Mouse (Mus musculus): ENCODE data around the gene Fam25c.
"Not testable (repeated sequence)": the region's sequence is repeated elsewhere in the genome, so short reads cannot be mapped to it uniquely, and the experiment has no call there.

Gene Fam25c

GRCm38 (mm10) chr14:34327618-34328017 lies 27.6 kb downstream of the Fam25c start:
- no peak for DNase-seq (ENCODE audit: low spot score)

DNA sequence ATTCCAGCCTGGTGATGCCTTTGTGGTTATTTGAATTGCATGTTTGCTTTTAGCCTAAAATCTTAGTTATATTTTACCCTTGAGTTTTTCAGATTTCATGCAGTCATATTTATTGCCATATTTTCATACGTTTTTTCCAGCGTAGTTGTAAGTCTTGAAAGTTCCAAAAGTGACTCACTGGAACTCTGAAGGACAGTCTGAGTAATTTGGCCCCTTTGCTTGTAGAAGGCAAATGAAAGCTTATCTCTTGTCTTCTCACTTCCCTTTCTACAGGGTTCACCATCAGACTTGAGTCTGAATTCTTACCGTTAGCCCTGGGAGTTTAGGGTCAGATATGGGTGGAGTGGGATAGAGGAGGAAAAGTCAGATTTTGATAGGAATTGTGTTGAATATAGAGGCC lies 28.6 kb downstream of the Fam25c start:
- no peak for DNase-seq (ENCODE audit: low spot score)

- DNase-seq (ENCODE audit: low spot score) = no peak
Observed at GRCm38 (mm10) chr14:34323576-34324085, 31.6 kb downstream of the Fam25c start.

DNA sequence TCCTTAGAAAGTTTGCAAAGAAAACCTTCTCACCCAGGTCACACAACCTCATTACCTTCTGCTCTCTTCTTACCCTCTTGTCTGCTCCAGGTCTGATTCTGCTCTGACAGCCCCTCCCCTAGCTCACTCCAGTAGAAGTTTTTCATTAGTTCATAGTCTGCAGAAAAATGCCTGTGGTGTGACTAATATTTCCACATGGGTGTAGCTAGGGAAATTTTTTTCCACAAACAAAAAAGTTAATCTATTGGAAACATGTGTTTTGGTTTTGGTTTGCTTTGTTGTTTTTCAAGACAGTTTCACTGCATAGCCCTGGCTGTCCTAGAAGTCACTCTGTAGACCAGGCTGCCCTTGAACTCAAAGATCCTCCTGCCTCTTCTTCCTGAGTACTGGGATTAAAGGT lies 37.1 kb downstream of the Fam25c start:
- DNase-seq (ENCODE audit: low spot score) = no peak

DNA sequence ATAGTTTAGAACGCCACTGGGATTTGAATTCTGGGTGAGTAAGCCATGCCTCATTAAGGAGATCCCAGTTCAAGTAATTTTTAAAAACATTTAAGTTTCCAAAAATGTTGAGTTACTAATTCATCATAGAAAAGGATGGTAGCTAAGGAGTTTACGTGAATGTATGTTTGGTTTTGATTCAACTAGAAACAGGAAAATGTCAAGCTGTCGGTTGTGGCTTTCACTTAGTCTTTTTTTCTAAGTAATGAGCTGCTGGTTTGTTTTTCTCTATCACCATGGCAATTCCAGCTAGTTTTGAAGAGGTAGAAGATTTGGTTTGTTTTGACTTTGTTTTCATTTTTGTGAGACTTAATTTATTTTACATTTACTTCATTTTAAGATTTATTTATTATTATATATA lies 37.8 kb downstream of the Fam25c start:
- DNase-seq (ENCODE audit: low spot score) = no peak

DNA sequence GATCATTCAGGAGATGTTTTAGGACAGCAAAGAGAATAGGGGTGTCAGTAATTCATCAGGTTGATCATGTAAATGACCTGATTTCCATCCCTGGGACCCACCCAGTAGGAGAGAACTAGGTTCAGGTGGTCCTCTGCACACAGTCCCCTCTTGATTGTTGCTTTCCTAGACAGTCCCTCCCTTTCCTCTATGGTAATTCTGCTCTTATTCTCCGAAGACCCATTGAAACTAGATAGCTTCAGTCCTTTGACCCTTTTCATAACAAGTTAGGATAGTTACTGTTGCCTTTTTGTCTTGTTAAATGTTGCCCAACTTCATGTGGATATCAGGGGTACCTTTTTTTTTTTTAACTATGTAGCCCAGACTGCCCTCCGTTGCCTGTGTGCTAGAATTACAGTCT lies 38.9 kb downstream of the Fam25c start:
- no peak for DNase-seq (ENCODE audit: low spot score)

DNA sequence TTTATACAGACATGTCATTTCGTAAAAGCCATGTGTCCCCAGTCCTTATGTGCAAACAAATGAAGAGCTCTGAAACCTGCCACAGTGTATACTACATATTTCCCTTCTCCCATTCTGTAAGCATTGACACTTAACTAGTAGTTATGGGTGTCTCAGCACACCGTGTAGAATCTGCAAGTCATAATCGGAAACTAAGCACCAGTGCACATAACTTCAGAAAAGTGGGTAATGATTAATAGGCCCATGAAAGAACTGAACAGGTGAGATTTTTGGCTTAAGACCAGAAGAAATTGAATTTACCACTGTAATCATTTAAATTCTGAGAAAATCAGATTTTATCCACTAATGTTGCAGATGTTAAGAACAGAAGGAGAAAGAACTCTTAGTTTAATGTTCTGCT lies 40.4 kb downstream of the Fam25c start:
- DNase-seq (ENCODE audit: low spot score) = no peak

DNA sequence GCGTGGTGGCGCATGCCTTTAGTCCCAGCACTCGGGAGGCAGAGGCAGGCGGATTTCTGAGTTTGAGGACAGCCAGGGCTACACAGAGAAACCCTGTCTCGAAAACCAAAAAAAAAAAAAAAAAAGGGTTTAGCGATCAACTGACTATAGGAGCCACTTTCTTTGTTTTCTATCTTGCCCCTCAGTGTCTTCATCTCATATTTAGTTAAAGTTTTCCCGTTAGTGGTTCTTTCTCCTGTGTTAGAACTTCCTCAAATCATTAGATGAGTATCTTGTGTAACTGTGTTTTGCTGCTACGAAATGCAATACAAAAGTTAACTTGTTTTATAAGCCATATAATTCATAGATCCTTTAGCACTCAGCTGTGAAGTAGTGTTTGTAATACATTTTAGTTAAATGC lies 40.9 kb downstream of the Fam25c start:
- not testable (repeated sequence) for DNase-seq (ENCODE audit: low spot score)

DNA sequence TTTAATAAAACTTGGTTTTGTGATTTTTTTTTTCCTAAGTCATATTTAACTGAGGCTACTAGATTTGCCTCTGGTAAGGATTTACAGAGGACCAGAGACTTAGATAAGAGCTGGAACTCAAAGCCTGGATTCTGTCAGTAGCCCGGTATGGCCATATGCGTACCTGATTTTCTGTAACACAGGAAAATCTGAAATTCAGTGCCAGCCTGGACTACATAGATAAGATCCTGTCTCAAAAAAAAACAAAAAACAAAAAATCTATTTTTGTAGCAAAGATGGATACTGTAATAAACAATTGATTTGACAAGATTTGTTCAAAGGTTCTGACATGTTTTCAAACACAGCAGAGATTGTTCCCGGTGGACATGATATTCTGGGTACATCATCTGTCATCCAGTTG lies 41.6 kb downstream of the Fam25c start:
- no peak for DNase-seq (ENCODE audit: low spot score)

DNA sequence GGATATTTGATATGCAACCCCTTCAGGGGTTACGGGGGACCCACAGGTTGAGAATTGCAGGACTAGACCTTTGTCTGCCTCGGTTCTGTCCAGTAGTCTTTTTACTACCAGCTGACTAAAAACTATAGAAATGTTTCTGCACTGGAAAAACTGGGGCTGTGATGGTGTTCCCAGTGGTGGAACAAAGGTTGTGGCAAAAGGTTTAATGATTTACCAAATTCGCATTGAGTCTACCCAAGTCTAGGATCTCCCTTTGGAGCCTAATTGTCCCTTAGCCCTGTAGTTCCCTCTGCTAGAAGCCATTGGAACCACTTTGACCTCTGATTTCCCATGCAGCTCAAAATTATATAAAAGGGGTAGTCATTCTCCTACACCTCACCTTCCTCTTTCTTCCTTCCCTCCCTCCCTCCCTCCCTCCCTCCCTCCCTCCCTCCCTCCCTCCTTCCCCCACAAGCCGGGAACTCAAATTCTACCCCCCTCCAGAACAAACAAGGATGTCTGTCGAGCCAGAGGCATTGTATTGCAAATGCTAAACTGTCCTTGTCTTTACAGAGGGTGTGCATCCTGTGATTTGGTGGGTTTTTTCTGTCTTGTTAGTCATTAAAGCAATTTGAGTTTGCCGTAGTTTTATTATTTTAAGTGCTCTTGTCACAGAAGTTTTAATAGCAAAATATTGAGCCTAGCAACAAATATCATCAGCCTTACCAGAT lies 42.7 kb downstream of the Fam25c start:
- no peak for DNase-seq (ENCODE audit: low spot score)

DNA sequence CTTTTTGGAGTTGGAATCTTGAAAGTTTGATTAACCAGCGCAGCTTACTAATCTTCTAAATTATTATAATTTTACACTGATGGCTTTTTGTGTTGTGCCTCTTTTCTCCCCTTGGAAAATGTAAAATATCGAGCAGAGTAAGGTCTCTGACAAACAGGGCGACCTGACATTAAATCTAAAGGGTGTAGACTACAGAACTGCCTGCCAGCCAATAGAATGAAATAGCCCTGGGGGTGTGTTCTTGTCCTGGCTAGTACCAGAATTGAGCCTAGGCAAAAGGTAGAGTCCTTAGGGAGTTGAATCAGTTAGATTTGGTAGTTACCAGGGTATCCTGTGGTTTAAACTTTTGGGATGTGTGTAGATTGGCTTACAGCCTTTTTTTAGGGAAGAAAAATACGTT lies 43.5 kb downstream of the Fam25c start:
- DNase-seq (ENCODE audit: low spot score) = no peak

GRCm38 (mm10) chr14:34311021-34311631 lies 44.1 kb downstream of the Fam25c start:
- DNase-seq (ENCODE audit: low spot score) = peak; percentile 28

DNA sequence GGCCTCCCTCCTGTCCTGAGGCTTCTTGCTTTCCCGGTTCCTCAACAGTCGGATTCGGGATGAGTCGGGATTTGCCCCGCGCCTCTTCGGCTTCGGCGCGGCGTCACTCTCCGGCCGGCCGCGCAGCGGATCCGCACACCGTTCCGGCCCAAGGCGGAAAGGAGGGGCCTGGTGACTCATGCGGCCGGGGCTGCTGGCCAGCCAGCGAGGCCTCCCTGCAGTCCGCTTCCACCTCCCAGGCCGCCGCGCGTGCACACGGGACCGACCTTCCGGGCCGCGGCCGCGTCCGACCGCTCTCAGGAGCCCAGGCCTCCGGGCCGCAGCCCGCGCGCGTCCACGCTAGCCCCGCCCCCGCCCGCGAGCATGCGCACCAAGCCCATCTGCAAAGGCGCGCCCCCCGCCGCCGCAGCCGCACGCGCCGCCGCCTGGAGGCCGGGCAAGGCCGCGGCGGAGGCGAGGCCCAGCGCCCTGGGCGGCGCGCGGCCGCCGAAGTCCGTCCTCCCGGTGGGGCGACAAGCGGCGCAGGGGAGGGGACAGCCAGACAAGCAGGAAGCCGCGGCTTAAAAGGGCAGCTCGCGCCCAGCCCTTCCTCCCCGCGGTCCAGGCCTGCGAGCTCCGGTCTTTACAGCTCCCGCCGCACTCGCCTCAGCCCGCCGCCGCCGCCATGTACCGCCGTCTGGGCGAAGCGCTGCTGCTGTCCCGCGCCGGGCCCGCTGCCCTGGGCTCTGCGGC lies 44.8 kb downstream of the Fam25c start, which contains the start of the genes Shld2 and Glud1:
Gene Shld2 (minus strand): TSS at position 260 of the 732 bp plus-strand sequence.
Gene Glud1 (plus strand): TSS at position 494 of the 732 bp plus-strand sequence.
- peak; percentile 86 for DNase-seq (ENCODE audit: low spot score)

DNA sequence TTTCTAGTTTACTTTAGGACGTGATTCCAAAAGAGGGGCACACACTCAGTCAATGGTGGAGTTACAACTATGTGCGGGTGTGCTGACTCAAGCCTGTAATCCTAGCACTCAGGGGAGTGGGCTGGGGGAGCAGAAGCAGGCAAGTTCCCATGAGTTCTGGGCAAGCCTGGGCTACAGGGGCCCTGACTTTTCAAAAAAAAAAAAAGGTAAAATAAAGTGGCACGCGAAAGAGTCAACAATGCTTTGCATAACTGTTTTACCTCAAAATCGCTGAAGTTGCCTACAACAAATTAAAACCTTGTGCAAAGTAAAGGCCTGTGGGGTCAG lies 45.4 kb downstream of the Fam25c start:
- DNase-seq (ENCODE audit: low spot score) = no peak

- DNase-seq (ENCODE audit: low spot score) = no peak
Observed at GRCm38 (mm10) chr14:34309266-34309665, 46.0 kb downstream of the Fam25c start.

- no peak for DNase-seq (ENCODE audit: low spot score)
Observed at GRCm38 (mm10) chr14:34303265-34303680, 52.0 kb downstream of the Fam25c start.

- no peak for DNase-seq (ENCODE audit: low spot score)
Observed at GRCm38 (mm10) chr14:34302681-34303242, 52.5 kb downstream of the Fam25c start.

Measured in ovary, postnatal 10 days (tissue).